Mouse (Mus musculus) kidney, postnatal 25 days (tissue): Measurements from ENCODE around the gene Hist1h2ah.

Experiments
- DNase-seq, 2 experiments: peaks; one replicate each; pipeline ENCODE4 v3.0.0; 2021; ENCODE audit warnings: mixed read lengths in 2 of 2

The Hist1h2ah gene

DNA sequence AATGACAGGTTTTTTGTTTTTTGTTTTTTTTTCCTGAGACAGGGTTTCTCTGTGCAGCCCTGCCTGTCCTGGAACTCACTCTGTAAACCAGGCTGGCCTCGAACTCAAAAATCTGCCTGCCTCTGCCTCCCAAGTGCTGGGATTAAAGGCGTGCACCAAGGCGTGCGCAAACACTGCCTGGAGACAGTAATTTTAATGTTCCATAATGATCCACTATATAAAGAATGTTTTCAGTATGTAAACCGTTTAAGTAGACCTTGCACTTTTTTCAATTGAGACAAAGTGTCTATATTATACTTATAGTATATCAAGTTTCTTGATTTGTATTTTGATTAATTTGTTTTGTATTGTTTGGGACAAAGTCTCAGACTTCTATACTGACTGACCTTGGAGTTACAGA, 4.0 kb upstream of the Hist1h2ah start:
- no peak for DNase-seq

DNA sequence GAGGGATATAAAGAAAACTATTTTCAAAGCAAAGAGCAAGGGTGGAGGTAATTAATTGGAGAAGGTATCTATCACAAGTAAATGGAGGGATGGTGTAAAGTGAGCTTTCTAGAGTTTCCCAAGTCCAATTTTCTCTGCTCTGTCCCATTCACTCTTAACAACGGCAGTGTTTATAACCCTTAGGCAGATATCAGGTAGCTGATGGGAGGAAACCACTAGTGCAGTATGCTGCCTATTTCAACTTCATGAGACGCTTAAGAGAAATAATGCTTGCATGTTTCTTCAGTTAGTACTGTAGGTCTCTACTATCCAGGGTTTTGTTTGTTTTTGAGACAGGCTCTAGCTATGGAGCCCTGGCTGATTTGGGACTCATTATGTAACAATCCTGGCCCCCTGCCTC, 2.0 kb upstream of the Hist1h2ah start:
- no peak for DNase-seq

DNA sequence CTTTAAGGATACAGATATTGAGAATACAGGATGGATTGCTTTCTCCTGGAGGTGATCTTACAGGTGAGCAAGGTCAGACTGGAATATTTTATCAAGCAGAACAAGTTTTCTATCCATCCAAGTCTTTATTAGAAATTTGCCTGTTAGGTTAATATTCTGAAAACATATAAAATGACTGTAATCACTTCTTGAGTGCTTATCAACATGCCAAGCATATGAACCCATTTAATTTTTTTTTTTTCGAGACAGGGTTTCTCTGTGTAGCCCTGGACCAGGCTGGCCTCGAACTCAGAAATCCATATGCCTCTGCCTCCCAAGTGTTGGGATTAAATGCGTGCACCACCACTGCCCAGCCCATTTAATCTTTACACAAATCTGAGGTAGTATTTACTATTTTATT, 1.6 kb upstream of the Hist1h2ah start:
- no peak for DNase-seq

DNA sequence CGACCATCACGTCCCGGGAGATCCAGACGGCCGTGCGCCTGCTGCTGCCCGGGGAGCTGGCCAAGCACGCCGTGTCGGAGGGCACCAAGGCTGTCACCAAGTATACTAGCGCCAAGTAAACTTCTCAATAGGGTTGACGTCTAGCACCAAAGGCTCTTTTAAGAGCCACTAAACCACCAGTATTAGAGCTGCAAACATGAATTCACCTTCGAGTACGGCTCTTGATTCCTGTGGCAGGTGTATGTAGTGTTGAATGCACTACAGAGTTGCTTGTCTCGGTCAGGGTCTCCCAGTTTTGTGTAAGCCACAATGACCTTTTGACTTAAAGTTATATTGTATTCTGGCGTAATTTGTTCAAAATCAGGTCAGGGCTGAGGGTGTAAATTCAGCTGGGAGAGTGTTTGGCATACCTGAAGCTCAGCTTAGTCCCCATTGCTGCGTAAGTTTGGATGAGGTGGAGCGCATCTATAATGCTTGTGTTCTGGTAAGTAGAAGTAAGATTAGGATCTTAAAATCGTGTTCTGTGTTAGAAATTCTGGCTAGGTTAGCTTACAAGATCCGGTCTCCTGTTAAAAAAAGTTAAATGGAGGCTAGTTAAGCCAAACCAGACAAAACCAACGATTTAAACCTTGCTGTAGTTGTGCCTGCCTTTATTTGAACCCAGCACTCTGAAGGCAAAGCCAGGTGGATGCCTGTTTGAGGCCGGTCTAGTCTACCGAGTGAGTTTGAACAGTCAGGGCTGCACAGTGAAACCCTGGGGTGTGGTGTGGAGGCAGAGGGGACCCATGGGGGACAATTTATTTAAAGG, 985 bp upstream of the Hist1h2ah start:
- DNase-seq, result no peak

DNA sequence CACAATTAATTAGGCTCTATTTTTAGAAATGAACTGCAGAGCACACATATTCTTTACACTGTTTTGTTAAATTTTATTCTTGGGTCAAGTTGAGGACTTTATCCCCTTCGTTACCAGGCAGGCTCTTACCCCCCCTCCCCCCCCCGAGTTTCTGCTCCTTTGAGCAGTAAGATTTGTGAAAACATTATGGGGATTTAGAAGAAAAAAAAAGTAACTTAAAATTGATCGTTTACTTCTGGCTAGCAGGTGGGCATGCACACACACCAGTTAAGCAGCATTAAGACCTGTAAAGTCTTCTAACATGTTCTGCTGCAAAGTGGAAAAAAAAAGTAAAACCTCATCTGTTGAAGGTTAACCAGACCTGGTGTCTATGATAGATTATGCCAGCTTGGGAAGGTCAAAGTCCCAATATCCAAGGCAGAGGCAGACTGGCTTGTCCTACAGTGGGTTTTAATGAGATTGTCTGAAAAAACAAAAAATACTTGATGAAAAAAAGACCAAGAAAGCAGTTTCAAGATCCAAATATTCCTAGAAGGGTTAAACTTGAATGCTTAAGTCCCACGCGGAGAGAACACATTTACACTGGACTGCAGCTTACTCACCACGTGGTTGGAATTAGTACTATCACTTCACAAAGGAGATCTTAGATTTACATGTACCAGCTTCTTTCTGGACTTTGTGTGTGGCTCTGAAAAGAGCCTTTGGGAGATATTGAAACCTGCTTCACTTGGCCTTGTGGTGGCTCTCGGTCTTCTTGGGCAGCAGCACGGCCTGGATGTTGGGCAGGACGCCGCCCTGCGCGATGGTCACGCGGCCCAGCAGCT, 713 bp downstream of the Hist1h2ah start:
- peak; percentile 38 to 43 for DNase-seq

DNA sequence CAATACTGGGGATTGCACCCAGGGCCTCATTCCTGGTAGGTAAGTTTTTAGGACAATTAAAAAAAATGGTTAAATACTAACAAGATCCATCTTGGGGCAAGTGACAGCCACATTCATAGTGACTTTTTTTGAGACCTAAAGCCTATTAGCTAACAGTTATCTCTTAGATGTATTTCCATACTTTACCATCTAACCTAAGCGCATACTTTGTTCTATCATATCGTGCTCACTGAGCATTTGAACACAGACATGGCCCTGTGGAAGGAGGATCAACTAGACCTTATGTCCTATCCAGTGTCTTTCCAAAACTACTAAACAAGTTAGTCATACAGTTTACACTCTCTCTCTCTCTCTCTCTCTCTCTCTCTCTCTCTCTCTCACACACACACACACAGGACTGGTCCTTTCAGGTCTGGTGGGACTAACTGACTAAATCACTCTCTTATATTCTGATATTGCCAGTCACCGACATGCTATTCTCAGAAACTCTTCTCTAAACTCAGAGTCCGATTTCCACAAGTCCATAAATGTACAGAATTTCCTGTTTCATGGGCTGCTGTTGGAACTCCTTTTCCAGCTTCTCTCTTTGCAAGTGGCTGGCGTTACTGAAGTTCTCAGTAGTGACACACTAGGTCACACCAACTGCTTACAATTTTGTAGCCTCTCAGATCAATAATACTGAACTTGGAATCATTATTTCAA, 1.5 kb downstream of the Hist1h2ah start:
- no peak for DNase-seq

DNA sequence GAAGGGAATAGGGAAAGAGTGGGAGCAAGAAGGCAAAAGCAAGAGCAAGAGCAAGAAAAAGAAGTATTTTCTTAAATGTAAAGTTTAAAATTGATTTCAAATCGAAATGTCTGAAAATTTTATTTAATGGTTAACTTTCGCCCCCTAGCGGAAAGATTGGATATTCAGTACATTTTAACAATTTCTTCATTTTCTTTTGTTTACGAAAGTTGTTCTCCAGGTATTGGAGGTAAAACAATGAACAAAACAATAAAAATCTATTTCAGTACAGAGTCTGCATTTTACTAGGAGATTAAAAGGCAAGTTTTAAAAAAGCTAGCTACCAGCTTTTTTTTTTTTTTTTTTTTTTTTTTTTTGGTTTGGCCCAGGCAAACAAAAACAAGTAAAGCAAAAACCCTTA, 4.9 kb downstream of the Hist1h2ah start:
- no peak for DNase-seq

DNA sequence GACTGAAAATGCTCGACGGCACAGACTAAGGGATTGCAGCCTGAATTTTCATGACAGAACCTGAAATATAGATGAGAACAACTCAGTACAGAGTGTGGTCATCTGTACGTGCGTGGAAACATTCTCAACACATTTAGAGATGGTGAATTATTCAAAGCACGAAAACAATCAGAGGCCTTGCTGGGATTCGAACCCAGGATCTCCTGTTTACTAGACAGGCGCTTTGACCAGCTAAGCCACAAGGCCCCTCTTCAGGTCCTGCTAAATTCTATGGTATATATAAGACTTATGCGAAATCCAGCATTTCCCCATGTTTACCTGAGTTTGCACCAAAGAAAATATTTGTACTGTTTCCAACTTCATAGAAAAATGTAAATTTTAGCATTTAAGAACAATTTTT, 5.4 kb downstream of the Hist1h2ah start:
- peak in 1 of 2 experiments; percentile 36 for DNase-seq

DNA sequence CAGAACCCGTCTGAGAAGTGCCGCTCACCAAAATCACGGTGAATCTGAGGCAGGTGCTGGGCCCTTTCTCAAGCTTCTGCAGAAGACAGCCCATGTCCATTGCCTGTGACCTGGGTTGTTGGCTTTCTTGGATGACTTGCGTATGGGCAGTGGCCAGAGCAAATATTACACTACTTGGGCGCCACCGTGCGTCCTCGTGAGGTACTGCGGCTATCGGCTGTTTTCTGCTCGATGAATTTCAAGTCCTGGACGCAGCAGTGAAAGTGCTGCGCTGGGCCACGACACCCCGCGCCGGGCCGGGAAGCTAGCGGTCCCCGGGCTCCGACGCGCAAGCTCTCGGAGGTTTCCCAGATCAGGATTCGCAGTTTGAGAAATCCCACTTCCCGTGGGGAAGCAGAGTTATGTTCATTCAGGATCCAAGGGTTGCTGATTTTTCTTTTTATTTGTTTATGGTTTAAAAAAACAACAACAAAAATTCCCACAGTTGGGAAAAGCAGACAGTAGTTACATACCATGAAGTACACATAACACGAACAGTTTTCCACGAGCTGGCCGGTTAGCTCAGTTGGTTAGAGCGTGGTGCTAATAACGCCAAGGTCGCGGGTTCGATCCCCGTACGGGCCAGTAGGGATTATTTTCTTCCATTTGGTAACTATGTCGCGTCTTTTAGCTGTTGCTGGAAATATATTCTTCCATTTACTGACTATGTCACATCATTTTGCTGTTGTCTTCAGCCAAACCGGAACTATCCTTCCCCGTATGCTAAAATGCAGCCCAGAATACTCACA, 6.5 kb downstream of the Hist1h2ah start:
- DNase-seq, result peak; percentile 92 to 96

DNA sequence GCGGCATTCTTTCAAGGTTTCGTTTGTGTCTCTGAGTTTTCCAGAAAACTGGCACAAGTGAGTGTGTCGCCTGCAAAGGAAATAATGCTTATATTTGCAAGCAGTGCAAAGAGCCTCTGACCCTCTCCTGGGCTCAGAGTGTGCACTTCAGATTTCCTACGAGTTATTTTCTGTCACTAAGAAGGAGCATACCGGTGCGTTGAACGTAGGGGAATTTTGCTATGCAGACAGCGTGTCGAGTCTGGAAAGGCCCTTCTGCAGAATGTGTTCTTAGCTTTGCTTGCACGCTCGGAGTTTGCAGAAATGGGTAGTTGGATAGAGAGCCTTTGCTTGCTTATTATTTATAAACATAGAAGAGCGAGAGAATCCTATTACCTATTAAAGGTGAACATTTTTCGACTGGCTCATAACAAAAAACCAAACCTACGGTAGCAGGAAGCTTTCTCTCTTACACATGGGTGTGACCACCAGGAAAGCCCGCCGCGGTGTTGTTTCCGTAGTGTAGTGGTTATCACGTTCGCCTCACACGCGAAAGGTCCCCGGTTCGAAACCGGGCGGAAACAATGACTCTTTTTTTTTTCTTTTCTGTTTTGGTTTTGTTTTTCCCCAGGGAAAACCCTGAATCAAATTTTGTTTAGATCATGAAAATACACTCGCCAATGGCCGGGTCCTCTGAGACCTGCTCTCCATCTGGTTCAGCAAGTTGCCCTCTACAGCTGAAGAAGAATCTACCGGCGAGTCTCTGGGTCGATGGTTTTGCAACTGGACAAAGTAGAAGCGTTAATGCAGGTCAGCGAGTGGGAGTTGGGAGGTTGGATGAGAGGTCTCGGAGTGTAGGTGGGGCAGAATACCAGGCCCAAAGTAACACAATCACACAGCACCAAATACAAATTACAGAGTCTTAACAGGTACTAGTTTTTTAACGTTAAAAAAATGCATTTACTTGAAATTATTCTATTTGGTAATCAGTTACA, 9.0 kb downstream of the Hist1h2ah start:
- peak; percentile 81 to 87 for DNase-seq

DNA sequence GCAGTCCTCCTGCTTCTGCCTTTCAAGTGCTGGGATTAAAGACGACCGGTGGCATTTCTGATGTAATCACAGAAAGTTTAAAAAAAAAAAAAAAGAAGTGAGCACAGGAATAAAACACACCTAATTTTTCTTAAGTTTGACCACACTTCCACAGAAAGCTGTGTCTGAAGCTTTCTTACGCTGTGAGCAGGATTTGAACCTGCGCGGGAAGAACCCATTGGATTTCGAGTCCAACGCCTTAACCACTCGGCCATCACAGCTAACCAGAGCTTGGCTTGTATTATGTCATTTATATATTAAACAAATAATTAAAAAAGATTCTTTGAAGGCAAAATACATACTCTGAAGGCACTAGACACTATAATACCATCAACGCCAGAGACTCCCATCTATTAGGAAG, 13.1 kb downstream of the Hist1h2ah start:
- peak; percentile 82 to 84 for DNase-seq

DNA sequence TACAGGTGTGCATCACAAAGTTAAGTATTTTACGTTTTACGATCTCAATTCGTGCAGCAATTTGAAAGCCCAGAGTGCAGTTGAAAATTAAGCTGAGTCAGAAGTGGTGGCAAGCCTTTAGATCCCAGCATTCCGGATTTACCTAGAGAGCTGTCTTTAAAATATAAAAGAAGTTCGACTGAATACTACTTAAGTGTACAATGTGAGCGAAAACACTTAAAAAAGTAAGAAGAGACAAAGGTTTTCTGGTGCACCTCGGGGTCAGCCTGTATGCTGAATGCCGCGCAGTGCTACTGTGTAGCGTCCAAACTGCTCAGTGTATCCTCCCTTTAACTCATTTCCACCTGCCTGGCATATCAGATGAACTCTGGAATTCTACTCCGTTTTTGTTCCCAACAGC, 13.8 kb downstream of the Hist1h2ah start:
- no peak for DNase-seq

DNA sequence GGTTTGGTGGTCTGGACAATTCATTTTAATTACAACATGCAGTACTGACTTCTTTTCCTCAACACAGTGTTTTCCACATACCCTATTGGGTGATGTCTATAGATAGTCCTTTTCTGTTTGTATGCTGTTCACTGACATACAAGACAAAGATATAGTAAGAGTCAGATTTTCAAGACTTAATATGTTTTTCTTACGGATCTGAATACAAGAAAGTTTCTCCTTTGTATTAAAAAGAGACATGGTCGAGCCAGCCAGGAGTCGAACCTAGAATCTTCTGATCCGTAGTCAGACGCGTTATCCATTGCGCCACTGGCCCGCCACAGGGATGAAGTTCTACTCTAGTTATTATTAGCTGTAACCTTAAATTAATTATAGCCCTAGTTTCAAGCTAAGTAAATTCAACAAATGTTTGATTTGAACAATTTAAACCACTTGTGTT, 14.4 kb downstream of the Hist1h2ah start:
- DNase-seq, result peak; percentile 59 to 68

DNA sequence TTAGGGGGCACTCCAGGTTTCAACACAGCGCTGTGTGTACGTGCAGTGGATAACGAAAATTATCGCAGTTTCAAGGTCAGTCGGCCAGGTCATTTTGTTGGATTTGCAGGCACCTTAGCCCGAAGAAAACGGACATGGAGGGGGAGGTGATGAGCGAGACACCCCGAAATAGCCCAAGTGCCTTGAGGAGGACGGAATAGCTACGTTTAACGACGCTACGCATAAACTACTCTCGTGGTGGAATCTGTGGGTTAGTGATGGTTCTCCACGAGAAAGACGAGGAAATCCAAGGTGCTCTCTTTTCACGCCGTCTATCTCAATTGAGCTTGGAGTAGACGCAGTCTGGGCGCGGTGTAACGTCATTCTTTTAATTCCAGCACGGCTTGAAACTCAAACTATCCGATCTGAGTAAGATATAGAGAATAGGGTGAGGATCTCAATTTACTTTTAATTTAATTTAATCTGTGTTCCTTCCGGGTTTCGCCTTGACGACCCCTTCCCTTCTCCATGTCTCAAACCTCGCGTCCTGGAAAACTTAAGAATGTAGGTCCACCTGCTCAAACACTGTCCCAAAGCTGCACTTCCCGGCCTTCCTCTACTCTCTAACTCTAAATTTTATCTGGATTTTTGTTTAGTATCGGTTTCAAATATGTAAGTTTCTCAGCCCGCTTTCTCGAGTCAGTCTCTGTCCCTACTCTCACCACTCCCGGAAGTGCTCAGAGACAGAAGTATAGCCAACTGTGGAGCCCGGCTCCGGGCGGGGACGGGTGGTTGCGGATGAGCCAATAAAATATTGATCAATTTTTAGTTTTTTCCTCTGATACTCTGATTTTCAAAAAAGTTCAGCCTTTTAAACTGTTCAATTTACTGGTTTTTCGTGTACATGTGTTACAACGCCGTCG, 15.2 kb downstream of the Hist1h2ah start:
- no peak for DNase-seq

DNA sequence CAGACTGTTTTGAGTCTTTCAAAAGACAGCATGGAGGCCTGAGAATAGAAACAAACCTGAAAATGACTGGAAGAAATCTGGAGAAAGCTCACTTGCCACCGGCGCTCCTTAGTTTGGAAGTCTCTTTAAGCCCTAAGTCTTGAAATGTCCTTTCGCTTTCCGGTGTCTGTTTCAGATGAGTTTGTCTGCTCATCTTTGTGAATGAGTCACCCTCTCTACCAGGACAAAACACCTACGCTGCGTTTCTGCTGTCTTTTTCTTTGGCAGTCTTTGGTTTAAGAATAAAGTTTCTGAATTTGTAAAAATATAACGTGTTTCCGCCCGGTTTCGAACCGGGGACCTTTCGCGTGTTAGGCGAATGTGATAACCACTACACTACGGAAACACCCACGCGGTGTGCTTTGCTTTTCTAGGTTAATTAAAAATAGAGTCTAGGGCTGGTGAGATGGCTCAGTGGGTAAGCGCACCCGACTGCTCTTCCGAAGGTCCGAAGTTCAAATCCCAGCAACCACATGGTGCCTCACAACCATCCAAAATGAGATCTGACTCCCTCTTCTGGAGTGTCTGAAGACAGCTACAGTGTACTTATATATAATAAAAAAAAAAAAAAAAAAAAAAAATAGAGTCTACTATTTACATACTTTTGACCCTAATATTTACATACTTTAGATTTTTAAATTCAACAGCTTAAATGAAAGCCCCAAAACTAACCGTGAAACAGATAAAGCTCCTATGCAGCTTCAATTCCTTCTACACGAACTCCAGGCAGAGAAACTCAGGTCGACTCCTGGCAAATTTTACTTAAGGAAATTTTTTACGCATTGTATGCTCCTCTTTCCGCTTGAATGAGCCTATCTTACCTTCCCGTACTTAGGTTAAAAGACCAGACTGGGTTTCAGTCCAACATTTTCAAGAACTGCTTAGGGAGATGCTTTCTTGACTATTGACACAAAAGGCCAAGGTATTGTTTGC, 19.6 kb downstream of the Hist1h2ah start:
- DNase-seq, result peak; percentile 59 to 76

DNA sequence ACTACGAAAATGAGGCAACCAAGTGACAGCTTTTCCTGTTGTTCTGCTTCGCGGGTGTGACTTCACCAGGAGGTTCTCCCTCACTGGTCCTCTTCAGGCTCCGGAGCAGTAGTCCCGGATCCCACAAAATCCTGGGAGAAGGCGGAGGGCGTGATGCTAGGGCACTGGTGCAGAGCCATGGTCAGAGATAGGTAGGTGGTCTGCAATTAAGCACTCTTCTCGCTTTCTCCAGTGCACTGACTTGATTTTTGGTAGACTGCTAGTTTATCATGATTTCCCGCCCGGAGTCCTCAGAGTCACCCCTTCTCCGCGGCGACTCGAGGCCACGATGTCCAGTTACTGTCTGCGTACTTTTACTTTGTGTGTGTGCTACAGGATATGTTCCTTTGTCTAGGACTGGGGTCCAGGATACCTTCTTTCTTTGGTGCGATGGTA, 20.9 kb downstream of the Hist1h2ah start:
- no peak for DNase-seq

DNA sequence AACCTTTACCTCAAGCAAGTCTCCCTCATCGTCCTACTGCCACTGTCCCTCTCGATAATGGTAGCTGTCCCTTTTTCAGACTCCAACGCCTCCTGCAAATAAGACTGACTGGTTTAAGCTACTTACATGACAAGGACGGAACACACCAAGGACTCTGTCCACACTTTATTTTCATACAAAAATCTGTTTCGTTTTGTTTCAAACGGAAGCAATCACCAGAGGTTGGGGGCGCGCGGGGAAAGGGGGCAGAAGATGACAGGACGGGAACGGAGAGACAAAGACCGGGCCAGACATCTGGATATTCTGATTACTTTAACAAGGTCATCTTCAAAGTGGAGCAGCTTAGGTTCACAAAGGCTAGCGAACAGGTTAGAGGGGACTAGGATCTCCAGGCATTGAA, 21.7 kb downstream of the Hist1h2ah start:
- DNase-seq, result no peak

DNA sequence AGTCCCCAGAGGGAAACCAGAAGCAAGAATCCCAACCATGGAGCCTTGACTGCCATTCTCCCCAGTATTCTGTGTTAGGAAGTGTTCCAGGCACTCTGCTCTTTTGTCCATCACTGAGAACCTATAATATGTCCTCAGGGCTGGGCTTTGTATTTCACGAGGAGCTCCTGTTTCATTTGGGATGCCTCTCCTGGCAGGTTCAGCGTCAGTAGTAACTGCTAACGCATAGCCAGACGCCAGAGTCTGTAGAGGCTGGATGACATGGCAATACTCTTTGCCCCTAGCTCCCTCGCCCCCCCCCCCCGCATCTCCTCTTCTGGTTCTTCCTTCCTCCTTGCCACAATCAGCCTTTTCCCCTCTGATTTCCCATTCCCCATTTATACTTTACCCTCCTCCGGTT, 25.7 kb downstream of the Hist1h2ah start, which contains the start of gene Prss16:
Gene Prss16, minus strand, starts transcription at position 101 of the 400 bp plus-strand sequence.
- DNase-seq, result no peak

DNA sequence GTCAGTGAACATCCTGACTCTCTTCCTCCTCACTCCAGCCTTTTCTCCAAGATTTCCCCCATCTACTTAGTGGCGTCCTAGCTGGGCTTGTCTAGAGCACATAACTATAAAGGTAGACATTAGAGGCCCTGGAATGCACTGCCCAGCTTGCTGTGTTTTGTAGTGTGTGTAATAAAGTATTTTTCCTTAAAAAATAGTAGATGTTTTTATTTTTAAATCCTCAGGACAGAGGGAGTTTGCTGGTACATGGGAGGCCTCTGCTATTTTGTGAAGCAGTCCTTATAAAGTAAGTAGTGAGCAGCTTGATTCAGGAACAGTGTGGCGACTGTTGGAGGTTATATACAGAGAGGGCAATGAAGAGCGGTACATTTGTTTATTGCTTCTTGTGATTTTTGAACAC, 26.7 kb downstream of the Hist1h2ah start:
- DNase-seq, result no peak
